Mouse (Mus musculus) brain, embryonic 14.5 days (tissue): ENCODE results near the gene Polr3g.

Experiments
- CTCF ChIP-seq: fragments of 200-500 bp; IDR thresholded peaks from 2 replicates; pipeline ENCODE4 v1.5.1; 2012; ENCODE audit warnings: inconsistent platforms, mild to moderate bottlenecking, moderate library complexity, borderline replicate concordance; ENCODE audit not compliant: insufficient read depth, insufficient read length; ENCODE audit errors: extremely low read depth
- POLR2A ChIP-seq: fragments of 200-500 bp; IDR thresholded peaks from 2 replicates; pipeline ENCODE4 v1.6.1; 2012; ENCODE audit warnings: mild to moderate bottlenecking, inconsistent platforms, borderline replicate concordance; ENCODE audit not compliant: poor library complexity, insufficient read depth, insufficient read length, severe bottlenecking; ENCODE audit errors: extremely low read depth

- TF ChIP-seq CTCF (no peak), POLR2A (no peak)
Measured at GRCm38 (mm10) chr13:81729102-81729501, 18.3 kb upstream of the Polr3g start.
